Mouse (Mus musculus): ENCODE data around the gene Abcc1. TPM values are rescaled to one million over a fixed set of nuclear protein-coding genes. Genes with fewer than 3 reads are reported as not detected.

Gene Abcc1
- polyA plus RNA-seq, 1 experiment from 2014 or later: 13.2 TPM

- H3K27me3 ChIP-seq (ENCODE audit: insufficient read depth, low read length): no peaks in the 10 kb centered on the region
- 93% methylated on average over 3 of the region's 3 CpGs for WGBS
- H3K9ac ChIP-seq: no peak overlapping the region
- no peak overlapping the region for H3K4me2 ChIP-seq
- ATAC-seq (ENCODE audit: insufficient read depth): no peak
- H3K4me1 ChIP-seq (ENCODE audit: insufficient read depth): peaks cover 3% of the 10 kb centered on the region; the same call in 1 of the 2 replicates
- no peaks in the 10 kb centered on the region for H3K36me3 ChIP-seq (ENCODE audit: insufficient read depth)
- no peak for DNase-seq
- no peak for TF ChIP-seq CTCF (IDR thresholded peaks at IDR 0.05; ENCODE audit: low read depth)
- H3K27ac ChIP-seq (ENCODE audit: low read depth): no peak overlapping the region
- H3K9me3 ChIP-seq (ENCODE audit: low read depth, low read length): no peaks in the 10 kb centered on the region
- H3K4me3 ChIP-seq (ENCODE audit: low read depth, low read length): no peak overlapping the region
Measured at GRCm38 (mm10) chr16:14363496-14363895, 2.1 kb downstream of the Abcc1 start.

DNA sequence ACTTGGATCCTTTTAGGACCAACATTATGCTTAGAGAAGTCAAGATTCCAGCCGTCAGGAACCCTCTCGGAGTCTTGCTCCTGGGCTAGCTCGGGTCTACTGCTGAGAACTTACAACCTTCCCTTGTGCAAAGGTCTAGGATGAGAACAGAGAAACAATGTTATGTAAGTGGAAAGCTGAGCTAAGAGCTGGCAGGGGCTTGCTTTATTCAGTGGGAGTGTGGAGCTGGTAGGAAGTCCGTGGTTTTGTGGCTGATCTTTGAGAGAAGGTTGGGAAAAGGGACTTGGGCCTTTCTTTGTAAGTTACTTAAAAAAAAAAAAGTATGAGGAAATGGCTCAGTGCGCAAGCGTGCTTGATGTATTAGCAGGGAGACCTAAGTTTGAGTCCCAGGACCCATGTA lies 2.7 kb downstream of the Abcc1 start:
- 88% methylated on average over 6 of the region's 6 CpGs for WGBS
- DNase-seq (no peak), ATAC-seq (ENCODE audit: insufficient read depth) (no peak)
- no peak overlapping the region for H3K27ac ChIP-seq (ENCODE audit: low read depth)
- no peak overlapping the region for H3K4me2 ChIP-seq
- no peaks in the 10 kb centered on the region for H3K36me3 ChIP-seq (ENCODE audit: insufficient read depth)
- no peaks in the 10 kb centered on the region for H3K27me3 ChIP-seq (ENCODE audit: insufficient read depth, low read length)
- H3K4me3 ChIP-seq (ENCODE audit: low read depth, low read length): no peak overlapping the region
- no peaks in the 10 kb centered on the region for H3K9me3 ChIP-seq (ENCODE audit: low read depth, low read length)
- H3K4me1 ChIP-seq (ENCODE audit: insufficient read depth): peaks cover 3% of the 10 kb centered on the region; the same call in 1 of the 2 replicates
- TF ChIP-seq CTCF (IDR thresholded peaks at IDR 0.05; ENCODE audit: low read depth): no peak
- no peak overlapping the region for H3K9ac ChIP-seq

- H3K27me3 ChIP-seq (ENCODE audit: insufficient read depth, low read length): no peaks in the 10 kb centered on the region
- no peak overlapping the region for H3K4me3 ChIP-seq (ENCODE audit: low read depth, low read length)
- H3K4me1 ChIP-seq (ENCODE audit: insufficient read depth): peaks cover 3% of the 10 kb centered on the region; the same call in 1 of the 2 replicates
- no peak for ATAC-seq (ENCODE audit: insufficient read depth)
- WGBS: 67% methylated on average over 4 of the region's 4 CpGs
- no peak overlapping the region for H3K27ac ChIP-seq (ENCODE audit: low read depth)
- H3K9ac ChIP-seq: no peak overlapping the region
- no peak overlapping the region for H3K4me2 ChIP-seq
- no peak for TF ChIP-seq CTCF (IDR thresholded peaks at IDR 0.05; ENCODE audit: low read depth)
- H3K9me3 ChIP-seq (ENCODE audit: low read depth, low read length): no peaks in the 10 kb centered on the region
- DNase-seq: no peak
- no peaks in the 10 kb centered on the region for H3K36me3 ChIP-seq (ENCODE audit: insufficient read depth)
Measured at GRCm38 (mm10) chr16:14365457-14365856, 4.1 kb downstream of the Abcc1 start.

- H3K9ac ChIP-seq: no peak overlapping the region
- ATAC-seq (ENCODE audit: insufficient read depth): no peak
- H3K9me3 ChIP-seq (ENCODE audit: low read depth, low read length): no peaks in the 10 kb centered on the region
- no peak overlapping the region for H3K27ac ChIP-seq (ENCODE audit: low read depth)
- H3K36me3 ChIP-seq (ENCODE audit: insufficient read depth): no peaks in the 10 kb centered on the region
- no peak overlapping the region for H3K4me2 ChIP-seq
- no peak overlapping the region for H3K4me3 ChIP-seq (ENCODE audit: low read depth, low read length)
- no peak for TF ChIP-seq CTCF (IDR thresholded peaks at IDR 0.05; ENCODE audit: low read depth)
- peaks cover 3% of the 10 kb centered on the region; the same call in 1 of the 2 replicates for H3K4me1 ChIP-seq (ENCODE audit: insufficient read depth)
- WGBS: 95% methylated on average over 1 of the region's 1 CpGs
- no peak for DNase-seq
- no peaks in the 10 kb centered on the region for H3K27me3 ChIP-seq (ENCODE audit: insufficient read depth, low read length)
Measured at GRCm38 (mm10) chr16:14366017-14366416, 4.7 kb downstream of the Abcc1 start.

- Histone ChIP-seq H3K27ac (ENCODE audit: low read depth) (0 out of 2 replicates have a peak overlapping the region, but pooled peaks have one; percentile 62), H3K4me3 (ENCODE audit: low read depth, low read length) (no peak overlapping the region), H3K4me1 (ENCODE audit: insufficient read depth) (peaks cover 3% of the 10 kb centered on the region; the same call in 1 of the 2 replicates), H3K36me3 (ENCODE audit: insufficient read depth) (no peaks in the 10 kb centered on the region), H3K9me3 (ENCODE audit: low read depth, low read length) (no peaks in the 10 kb centered on the region), H3K9ac (no peak overlapping the region), H3K27me3 (ENCODE audit: insufficient read depth, low read length) (no peaks in the 10 kb centered on the region), H3K4me2 (no peak overlapping the region)
- 68% methylated on average over 1 of the region's 1 CpGs for WGBS
- no peak for TF ChIP-seq CTCF (IDR thresholded peaks at IDR 0.05; ENCODE audit: low read depth)
- DNase-seq: peak; percentile 14
- no peak for ATAC-seq (ENCODE audit: insufficient read depth)
Measured at GRCm38 (mm10) chr16:14371367-14371766, 10.0 kb downstream of the Abcc1 start.

GRCm38 (mm10) chr16:14372382-14372781 lies 11.0 kb downstream of the Abcc1 start:
- 0 out of 2 replicates have a peak overlapping the region, but pooled peaks have one; percentile 7 for H3K4me2 ChIP-seq
- no peaks in the 10 kb centered on the region for H3K27me3 ChIP-seq (ENCODE audit: insufficient read depth, low read length)
- H3K9me3 ChIP-seq (ENCODE audit: low read depth, low read length): no peaks in the 10 kb centered on the region
- H3K4me3 ChIP-seq (ENCODE audit: low read depth, low read length): no peak overlapping the region
- peaks cover 3% of the 10 kb centered on the region; the same call in 1 of the 2 replicates for H3K4me1 ChIP-seq (ENCODE audit: insufficient read depth)
- no peak for DNase-seq
- H3K27ac ChIP-seq (ENCODE audit: low read depth): peak overlapping the region; percentile 81
- H3K9ac ChIP-seq: no peak overlapping the region
- TF ChIP-seq CTCF (IDR thresholded peaks at IDR 0.05; ENCODE audit: low read depth): no peak
- H3K36me3 ChIP-seq (ENCODE audit: insufficient read depth): no peaks in the 10 kb centered on the region
- 23% methylated on average over 1 of the region's 1 CpGs for WGBS
- no peak for ATAC-seq (ENCODE audit: insufficient read depth)

GRCm38 (mm10) chr16:14372817-14373301 lies 11.5 kb downstream of the Abcc1 start:
- Histone ChIP-seq H3K4me2 (0 out of 2 replicates have a peak overlapping the region, but pooled peaks have one; percentile 7), H3K4me1 (ENCODE audit: insufficient read depth) (peaks cover 3% of the 10 kb centered on the region; the same call in 1 of the 2 replicates), H3K4me3 (ENCODE audit: low read depth, low read length) (no peak overlapping the region), H3K27ac (ENCODE audit: low read depth) (peak overlapping the region; percentile 81), H3K9me3 (ENCODE audit: low read depth, low read length) (no peaks in the 10 kb centered on the region), H3K36me3 (ENCODE audit: insufficient read depth) (no peaks in the 10 kb centered on the region), H3K9ac (no peak overlapping the region), H3K27me3 (ENCODE audit: insufficient read depth, low read length) (no peaks in the 10 kb centered on the region)
- DNase-seq (peak; percentile 66), ATAC-seq (ENCODE audit: insufficient read depth) (peak; percentile 54)
- 29% methylated on average over 4 of the region's 4 CpGs for whole genome bisulfite sequencing
- TF ChIP-seq CTCF (IDR thresholded peaks at IDR 0.05; ENCODE audit: low read depth): no peak
